In the genomic region with DNA sequence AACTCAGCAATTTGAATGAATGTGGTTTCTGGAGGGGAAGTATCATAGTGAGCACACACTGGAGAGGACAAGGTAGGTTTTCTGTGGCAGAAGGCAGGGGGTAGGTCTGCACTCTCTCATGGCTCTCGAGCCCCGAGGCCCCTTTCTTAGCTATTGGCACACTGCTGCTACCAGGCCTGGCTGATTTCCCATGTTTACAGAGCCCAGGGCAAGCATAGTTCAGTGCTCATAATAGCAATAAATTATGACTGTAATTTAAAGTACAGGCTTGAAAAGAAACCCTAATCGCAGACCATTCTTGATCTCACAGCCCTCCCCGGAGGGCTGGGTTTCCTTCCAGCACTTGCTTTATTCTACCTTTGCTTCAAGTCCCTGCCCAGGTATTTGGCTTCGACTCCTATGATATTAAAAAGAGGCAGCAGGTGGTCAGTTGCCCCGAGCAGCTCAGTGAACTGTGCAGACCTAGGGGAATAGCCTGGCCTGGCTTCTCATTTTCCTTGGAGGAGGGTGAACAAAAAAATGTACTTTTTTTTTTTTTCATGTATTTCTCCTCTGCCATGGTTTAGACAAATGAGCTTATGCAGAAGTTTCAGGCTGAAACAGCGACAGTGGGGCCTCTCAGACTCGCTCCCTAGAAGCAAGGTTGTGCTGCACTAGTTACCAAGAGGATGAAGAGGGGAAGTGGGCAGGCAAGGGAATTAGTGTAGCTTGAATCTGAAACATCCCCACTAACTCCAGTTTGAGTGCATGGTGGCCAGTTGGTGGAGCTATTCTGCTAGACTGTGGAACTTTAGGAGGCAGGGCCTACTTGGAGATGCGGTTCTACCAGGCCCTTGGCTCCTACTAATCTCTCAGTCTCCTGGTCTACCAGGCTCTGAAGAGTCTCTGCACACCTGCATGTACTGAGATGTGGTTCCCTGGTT, we compare ENCODE assay signal across 7 mouse cellular contexts.
DNase-seq lines count a peak whose midpoint lies in the region; ATAC-seq and TF ChIP-seq lines count a peak whose summit lies in the region.

No protein-coding gene starts in this region.

- ATAC-seq in heart, postnatal 0 days (ENCODE audit: insufficient read depth, low read depth) = peak; percentile 25; the same call in 1 of the 2 replicates
- ATAC-seq in limb, embryonic 15.5 days (ENCODE audit: insufficient number of reproducible peaks, low FRiP score, low TSS enrichment, low read depth) = peak; percentile 58; the same call in 1 of the 2 replicates

- intact Hi-C loops in left cerebral cortex, postnatal 4 days (cut with DNase I) = no loop called here
- intact Hi-C loops in left cerebral cortex, postnatal 10 days (cut with DNase I) = no loop called here

- no peaks in the 10 kb centered on the region for H3K9me3 ChIP-seq in heart, postnatal 0 days (replicated peaks; ENCODE audit: control insufficient read depth, low read length)
- H3K9me3 ChIP-seq in limb, embryonic 15.5 days = no peaks in the 10 kb centered on the region

- 19% methylated on average over 9 of the region's 9 CpGs for WGBS in bone marrow, adult 2 months
- 58% methylated on average over 9 of the region's 9 CpGs for WGBS in heart, postnatal 0 days
- WGBS in limb, embryonic 15.5 days = 32% methylated on average over 9 of the region's 9 CpGs

- H3K4me1 ChIP-seq in bone marrow, adult 2 months (ENCODE audit: control insufficient read depth, insufficient read depth, low read length) = no peaks in the 10 kb centered on the region; the same call in 1 of the 2 replicates
- H3K4me1 ChIP-seq in heart, postnatal 0 days (ENCODE audit: control insufficient read depth, insufficient read depth) = peaks cover 41% of the 10 kb centered on the region
- H3K4me1 ChIP-seq in limb, embryonic 15.5 days = peaks cover 28% of the 10 kb centered on the region

- no peak overlapping the region for H3K27ac ChIP-seq in bone marrow, adult 2 months (ENCODE audit: control insufficient read depth, insufficient read depth, low read depth, low read length, poor library complexity)
- peak overlapping the region; percentile 44 for H3K27ac ChIP-seq in heart, postnatal 0 days (ENCODE audit: low read depth)
- H3K27ac ChIP-seq in limb, embryonic 15.5 days = peak overlapping the region; percentile 23; the same call in 1 of the 2 replicates

- TF ChIP-seq POLR2A in bone marrow, adult 2 months (IDR thresholded peaks at IDR 0.05; ENCODE audit: borderline replicate concordance, control insufficient read depth, low read depth, low read length) = no peak

- H3K27me3 ChIP-seq in heart, postnatal 0 days (ENCODE audit: control insufficient read depth, insufficient read depth, low read length) = no peaks in the 10 kb centered on the region
- no peaks in the 10 kb centered on the region for H3K27me3 ChIP-seq in limb, embryonic 15.5 days

- TF ChIP-seq EP300 in heart, postnatal 0 days (IDR thresholded peaks at IDR 0.05; ENCODE audit: low read depth) = no peak

- peak; percentile 25; the same call in 1 of the 2 replicates for TF ChIP-seq CTCF in bone marrow, adult 2 months (IDR thresholded peaks at IDR 0.05; ENCODE audit: control insufficient read depth, insufficient read depth, low read length)
- peak; percentile 65 for TF ChIP-seq CTCF in heart, postnatal 0 days (IDR thresholded peaks at IDR 0.05; ENCODE audit: low read depth)

- no peak overlapping the region for H3K4me3 ChIP-seq in bone marrow, adult 2 months (replicated peaks; ENCODE audit: control insufficient read depth, low read depth, low read length)
- no peak overlapping the region for H3K4me3 ChIP-seq in heart, postnatal 0 days (ENCODE audit: low read depth, low read length)
- H3K4me3 ChIP-seq in limb, embryonic 15.5 days = no peak overlapping the region

- peak; percentile 32 for DNase-seq in left cerebral cortex, postnatal 4 days
- DNase-seq in left cerebral cortex, postnatal 10 days (ENCODE audit: extremely low spot score in 1 of 2, low spot score in 2 of 2) = no peak
- DNase-seq in heart, postnatal 0 days (ENCODE audit: low spot score) = peak; percentile 73
- DNase-seq in testis, postnatal 14 days (ENCODE audit: low spot score) = peak; percentile 11
- DNase-seq in left cerebral cortex, adult 11 months (ENCODE audit: low spot score) = no peak

- no peak overlapping the region for H3K9ac ChIP-seq in heart, postnatal 0 days (replicated peaks; ENCODE audit: low read depth, low read length)
- H3K9ac ChIP-seq in limb, embryonic 15.5 days = no peak overlapping the region

- no peak overlapping the region for H3K4me2 ChIP-seq in heart, postnatal 0 days (ENCODE audit: low read depth, low read length)
- no peak overlapping the region for H3K4me2 ChIP-seq in limb, embryonic 15.5 days

- H3K36me3 ChIP-seq in heart, postnatal 0 days (replicated peaks; ENCODE audit: control insufficient read depth, insufficient read depth, low read length) = no peaks in the 10 kb centered on the region
- no peaks in the 10 kb centered on the region for H3K36me3 ChIP-seq in limb, embryonic 15.5 days

Comparison
In these comparisons a context has a peak if more than half of its experiments do, and no peak if none do; other contexts are left out.
1. DNase-seq: peak in left cerebral cortex, postnatal 4 days (single experiment), heart, postnatal 0 days (single experiment) and testis, postnatal 14 days (single experiment); none in left cerebral cortex, postnatal 10 days (0 of 2) and left cerebral cortex, adult 11 months (single experiment).